Mouse (Mus musculus): Measurements from ENCODE around the gene Sik1.
"Not testable (repeated sequence)": the region's sequence is repeated elsewhere in the genome, so short reads cannot be mapped to it uniquely, and the experiment has no call there.

Sik1 gene

DNA sequence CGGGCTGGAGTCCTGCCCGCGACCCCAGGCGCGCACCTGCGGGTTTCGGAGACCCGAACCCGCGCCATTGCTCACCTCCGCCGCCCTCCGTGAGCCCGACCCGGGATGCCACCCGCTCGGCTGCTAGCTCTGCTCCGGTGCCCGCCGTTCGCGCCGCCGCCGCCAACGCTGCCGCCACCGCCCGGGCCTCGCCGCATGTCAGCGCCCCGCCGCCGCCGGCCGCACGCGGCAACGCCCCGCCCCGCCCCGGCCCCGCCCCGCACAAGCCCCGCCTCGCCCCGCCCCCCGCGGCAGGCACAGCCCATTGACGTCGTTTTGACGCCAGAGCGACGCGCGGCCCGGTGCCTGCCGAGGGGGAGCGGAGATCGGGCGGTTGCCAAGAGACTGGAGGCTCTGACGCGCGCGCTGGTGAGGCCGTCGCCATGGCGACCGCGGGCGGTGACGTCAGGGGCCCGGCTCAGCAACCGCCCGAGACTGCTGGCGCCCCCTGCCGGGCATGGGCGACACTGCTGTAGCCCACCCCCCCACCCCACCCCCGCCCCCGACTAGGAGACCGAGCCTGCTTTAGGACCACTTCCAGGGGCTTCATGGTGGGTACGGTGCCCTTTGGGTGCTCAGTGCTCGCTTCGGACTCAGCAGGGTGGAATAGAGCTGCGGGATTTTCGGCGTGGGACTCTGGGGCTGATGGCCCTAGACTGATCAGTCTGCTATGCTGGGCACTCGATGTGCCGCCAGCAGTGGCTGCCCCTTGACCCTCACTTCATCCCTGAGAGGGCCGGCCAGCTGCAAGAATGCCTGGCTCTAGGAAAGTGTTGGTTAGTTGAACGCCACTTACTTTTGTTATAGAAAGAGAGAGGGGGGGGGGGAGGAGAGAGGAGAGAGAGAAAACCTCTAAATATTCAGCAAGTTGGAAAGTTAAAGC is at the start of gene Sik1:
TSS of gene Sik1 (minus strand) at position 208 of the 922 bp plus-strand sequence.
- in situ Hi-C loops (cut with MboI, MseI) = no loop called here

DNA sequence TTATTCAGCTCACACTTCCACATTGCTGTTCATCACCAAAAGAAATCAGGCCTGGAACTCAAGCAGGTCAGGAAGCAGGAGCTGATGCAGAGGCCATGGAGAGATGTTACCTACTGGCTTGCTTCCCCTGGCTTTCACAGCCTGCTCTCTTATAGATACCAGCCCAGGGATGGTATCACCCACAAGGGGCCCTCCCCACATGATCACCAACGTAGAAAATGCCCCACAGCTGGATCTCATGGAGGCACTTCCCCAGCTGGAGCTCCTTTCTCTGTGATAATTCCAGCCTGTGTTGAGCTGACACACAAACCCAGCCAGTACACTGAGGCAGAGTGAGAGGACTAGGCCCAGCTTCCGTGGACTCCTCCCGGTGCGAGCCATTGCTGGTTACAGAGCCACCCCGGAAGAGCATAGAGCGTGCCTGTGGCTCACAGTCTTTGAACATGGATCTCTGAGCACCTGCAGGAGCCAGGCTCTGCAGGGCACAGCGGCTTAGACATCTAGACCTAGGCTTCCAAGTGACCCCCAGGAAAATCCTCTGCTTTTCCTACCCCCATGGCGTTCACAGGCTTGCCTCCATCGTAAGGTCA is 49.7 kb upstream of the Sik1 start:
- in situ Hi-C loops (cut with MboI, MseI) = no loop called here

DNA sequence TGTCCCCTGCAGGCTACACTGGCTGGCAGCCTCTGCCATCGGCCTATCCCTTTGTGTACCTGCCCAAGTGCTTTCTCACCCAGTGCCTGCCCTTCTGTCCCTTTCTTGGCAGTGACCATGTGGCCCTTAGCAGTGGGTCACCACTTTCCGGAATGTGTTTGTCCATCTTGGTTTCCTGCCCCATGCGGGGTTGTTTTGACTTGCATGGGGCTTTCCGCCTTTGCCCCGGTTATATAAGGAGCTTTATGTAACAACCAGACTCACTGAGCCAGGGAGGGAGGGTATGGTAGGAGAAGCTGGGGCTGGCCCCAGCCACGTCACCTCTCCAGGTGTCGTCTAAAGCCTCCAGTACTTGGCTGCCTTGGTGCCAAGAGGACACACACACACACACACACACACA is 48.4 kb upstream of the Sik1 start:
- in situ Hi-C loops (cut with MboI, MseI) = no loop called here

DNA sequence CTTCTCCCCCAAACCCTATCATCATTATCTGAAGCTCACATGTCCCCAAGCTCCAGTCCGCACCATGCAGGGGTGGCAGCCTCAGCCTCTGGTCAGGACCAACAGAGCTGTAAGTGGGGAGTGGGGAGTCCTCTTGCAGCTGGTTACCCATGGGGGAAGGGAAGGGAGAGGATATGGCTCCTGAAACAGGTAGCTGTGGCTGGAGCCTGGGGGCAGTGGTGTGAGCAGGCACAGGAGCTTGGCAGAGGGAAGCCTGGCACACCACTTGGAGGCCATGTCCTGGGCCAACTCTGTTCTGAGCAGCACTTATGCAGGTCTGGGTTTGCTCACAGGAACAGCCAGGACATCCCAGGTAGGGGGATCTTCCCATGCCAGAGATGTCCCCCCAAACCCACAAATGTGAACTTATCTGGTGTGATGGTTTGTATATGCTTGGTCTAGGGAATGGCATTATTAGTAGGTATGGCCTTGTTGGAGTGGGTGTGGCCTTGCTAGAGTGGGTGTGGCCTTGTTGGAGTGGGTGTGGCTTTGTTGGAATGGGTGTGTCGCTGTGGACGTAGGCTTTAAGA is 47.1 kb upstream of the Sik1 start:
- in situ Hi-C loops (cut with MboI, MseI) = no loop called here

DNA sequence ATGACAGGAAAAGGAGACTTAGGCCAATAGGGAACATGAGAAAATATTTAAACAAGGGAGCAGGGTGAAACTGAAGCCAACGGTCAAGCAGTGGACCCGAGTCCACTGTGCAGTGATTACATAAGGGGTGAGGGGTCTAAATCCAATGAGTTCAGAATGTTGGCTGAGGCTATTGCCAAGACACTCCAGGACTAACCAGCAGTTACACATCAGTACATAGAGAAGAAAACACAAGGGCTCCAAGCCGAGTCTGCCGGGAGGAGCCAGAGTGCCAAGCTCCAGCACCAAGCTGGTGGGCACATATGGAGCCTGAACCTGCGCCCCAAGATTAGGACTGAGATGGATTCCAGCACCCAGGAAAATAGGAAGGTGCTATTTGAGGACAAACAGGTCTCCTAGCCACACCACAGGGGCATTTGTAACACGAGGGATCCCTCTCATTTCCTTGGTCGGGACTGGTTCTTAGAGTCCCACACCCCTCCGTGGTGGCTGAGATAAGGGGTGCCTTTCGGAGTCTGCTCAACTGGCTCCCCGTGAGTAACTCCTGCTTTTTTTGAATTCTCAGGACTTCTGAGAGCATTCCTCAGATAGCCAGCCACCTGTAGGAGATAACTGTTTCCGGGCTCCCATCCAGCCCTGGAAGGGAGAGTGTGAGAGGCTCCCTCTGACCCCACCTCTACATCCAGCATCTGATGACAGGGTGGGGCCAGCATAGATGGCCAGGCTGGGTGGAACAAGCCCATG is 46.0 kb upstream of the Sik1 start:
- in situ Hi-C loops (cut with MboI, MseI) = no loop called here

DNA sequence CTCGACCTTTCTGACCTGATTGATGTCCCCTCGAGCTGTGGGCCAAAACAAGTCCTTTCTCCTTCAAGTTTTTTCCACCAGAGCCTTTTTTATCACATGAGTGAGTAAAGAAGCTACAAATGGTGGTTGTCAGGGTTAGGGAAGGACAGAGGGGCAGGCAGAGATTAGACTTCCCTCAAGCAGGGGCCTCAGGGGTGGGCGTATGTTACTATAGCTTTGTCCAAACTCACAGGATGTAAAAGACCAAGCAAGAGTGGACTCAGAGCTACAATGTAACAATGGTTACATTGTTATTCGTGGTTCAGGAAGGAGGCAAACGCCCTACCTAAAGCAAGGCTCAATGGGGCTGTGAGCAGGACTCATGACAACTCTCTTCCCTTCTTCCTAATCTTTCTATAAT is 43.3 kb upstream of the Sik1 start:
- in situ Hi-C loops (cut with MboI, MseI) = no loop called here

DNA sequence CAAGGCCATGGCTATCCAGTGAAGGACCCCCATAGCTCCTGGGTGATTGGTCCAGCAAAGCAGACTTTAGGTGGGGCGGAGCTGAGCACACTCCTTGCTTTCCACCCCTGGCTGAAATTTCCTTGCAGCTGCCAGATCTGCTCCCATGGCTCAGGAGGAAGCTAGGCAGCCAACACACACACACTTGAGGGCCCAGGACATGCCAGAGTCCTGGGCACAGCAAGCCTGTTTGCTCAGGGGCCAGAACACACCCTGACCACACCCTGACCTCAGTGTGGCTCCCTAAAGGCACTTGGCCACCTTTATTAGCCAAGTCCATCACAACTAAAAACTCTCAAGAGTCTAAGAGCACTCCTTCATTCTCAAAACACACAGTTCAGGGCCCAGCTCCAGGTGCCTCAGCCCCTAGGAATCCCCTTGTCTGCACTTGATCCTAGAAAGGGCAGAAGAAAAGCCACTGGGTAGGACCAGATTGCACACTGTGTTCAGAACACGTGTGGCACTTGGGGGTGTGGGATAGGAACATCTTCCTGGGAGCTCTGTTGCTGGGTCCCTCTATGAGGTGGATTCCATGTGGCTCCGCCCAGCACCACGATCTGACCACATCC is 41.7 kb upstream of the Sik1 start:
- in situ Hi-C loops (cut with MboI, MseI) = no loop called here

DNA sequence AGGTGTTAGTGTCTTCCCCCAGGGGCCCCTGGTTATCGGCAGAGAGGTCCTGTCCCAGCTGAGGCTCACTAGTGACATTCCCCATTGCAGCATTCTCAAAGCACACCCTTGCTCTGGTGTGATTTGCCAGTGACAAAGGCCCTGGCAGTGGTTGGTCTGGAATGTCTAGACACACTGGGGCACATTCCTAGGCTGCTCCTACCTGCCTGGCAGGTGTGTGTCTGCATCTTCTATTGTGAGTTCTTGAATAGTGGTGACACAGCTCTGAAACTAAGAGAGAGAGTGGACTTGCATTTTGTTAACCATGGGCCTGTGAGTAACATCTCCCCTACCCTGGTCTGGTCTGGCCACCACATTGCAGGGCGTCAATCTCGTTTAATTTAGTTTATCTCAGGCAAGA is 41.1 kb upstream of the Sik1 start:
- in situ Hi-C loops (cut with MboI, MseI) = no loop called here

DNA sequence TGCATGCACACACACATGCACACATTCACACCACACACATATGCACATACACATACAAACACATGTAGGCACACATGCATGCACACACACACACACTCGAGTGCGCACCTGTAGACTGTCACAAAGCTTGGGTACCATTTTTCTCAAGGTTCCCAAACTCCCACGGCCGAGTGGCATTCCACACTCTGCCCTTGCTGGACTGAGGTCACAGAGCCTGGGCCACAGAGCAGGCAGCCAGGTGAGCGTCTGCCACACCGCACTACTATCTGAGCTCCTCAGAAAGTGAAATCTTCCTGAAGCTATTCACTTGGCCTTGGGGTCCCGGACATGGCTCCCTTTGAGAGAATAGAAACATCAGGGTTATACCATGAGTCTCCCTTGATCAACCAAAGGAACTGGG is 40.7 kb upstream of the Sik1 start:
- in situ Hi-C loops (cut with MboI, MseI) = no loop called here

DNA sequence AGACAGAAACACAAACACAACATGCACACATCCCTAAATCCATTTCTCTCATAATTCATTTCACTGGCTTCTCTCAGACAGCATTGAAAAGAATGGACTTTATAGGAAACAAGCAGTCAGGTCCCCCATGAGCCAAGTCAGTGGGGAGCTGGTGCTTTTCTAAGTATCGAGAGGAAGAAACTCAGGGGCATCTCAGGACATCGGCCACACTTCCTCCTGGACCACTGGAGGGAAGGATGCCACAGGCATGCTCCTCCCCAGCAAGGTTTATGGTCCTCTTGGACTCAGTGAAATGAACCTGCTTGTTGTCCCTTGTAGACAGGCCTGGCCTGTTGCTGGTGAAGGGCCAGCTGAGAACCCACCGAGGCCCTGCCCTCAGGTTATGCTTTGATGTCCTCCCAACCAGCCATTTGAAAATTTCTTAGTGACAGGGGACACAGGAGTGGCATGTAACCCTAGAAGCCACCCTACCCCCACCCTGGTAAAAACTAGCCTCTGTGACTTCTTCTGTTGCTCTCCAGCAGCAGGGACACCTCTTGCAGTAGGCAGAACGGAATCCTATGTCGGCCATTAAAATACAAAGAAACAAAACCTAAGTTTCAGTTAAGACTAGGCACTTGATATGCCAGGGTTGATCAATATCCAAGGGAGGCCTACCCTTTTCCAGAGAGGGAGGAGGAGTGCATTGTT is 37.9 kb upstream of the Sik1 start:
- in situ Hi-C loops (cut with MboI, MseI) = no loop called here

DNA sequence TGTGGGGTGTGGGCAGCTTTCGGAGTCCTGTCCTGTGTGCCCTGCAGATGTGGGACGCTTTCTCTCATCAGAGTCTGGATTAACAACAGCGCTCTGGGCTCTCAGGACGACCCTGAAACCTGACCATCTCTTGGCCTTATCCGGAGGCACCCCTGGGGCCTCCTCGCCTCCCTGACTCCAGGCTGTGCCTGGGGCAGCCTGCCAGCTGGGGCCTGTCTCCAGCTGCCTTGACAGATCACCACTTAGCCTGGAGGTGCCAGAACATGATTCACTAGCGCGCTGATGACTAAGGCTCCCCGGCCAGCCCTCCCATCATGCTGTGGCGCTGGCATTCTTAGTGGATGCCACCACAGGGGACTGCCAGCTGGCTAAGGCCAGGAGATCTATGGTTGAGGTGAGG is 37.1 kb upstream of the Sik1 start:
- in situ Hi-C loops (cut with MboI, MseI) = no loop called here

DNA sequence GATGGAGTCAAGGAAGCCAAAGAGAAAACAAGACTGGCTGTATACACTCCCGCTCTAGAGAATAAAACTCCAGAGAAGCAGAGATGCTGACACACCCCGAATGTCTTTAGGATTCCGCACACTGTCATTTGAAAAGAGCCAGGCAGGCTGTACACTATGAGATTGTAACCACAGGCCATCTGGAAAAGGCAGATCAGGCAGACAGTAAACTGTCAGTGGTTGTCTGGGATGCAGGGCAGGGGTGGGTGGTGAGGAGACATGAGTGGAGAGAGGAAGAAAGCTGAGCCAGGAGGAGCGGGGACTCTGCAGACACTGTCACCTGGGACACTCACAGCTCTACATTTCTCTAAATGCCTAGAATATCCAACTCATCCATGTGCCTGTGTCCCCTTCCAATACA is 36.3 kb upstream of the Sik1 start:
- in situ Hi-C loops (cut with MboI, MseI) = no loop called here

DNA sequence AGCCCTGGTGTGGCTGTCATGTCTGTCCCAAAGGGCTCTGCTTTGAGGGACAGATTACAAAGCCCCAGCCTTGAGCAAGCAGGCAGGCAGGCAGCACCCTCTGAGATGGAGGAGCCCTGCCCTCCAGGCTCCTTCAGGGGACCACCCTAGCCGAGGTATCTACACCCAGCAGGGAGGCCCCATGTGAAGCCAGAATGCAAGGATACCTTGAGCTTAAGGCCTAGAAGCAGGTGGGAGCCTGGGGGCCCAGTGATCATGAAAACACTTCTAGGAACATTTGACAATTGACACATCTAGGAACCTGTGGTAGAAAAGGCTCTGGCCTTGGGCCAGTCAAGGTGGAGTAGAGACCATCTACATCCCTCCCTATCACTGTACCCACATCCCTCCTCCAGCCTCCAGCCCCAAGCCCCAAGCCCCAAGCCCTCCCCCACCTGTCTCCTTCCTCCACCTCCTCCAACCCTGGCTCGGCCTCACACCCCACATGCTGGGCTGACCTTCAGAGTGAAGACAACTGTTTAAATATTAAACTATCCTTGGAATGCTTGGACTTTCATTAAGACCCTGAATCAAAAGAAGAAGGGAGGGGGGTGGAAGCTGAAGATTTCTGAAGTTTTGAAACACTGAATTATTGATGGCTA is 34.8 kb upstream of the Sik1 start:
- in situ Hi-C loops (cut with MboI, MseI) = no loop called here

DNA sequence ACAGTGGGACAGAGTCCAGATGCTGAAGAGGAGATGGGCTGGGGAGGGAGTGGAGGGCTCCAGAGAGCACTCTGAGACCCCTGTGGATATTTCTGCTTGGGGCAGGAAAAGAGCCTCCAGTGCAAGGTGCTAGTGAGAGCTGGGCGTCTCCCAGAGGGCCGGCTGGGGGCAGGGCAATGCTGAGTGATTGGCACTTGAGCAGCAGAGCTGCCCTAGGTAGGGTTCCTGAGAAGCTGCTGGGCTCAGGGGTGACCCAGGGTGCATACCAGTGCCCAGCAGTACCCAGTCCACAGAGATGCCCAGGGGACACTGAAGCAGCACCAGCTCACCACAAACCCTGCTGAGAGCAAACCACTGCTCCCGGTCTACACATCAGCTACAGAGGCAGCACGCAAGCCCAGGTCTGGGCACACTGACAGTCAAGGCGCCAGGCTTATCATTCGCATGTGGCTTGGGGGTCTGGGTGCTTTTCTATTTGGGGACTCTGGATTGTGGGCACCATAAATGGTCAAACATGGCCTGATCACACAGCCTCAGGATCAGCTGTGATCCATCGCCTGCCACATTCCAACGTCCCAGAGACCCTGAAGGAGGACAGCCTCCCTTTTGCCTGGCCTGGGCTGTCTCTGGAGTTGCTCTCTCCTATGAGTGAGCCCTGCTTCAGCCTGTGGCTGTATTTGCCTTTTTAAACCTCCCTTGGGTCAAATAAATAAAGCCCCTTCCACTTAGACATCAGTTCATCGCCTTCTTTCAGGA is 34.0 kb upstream of the Sik1 start:
- in situ Hi-C loops (cut with MboI, MseI) = no loop called here

DNA sequence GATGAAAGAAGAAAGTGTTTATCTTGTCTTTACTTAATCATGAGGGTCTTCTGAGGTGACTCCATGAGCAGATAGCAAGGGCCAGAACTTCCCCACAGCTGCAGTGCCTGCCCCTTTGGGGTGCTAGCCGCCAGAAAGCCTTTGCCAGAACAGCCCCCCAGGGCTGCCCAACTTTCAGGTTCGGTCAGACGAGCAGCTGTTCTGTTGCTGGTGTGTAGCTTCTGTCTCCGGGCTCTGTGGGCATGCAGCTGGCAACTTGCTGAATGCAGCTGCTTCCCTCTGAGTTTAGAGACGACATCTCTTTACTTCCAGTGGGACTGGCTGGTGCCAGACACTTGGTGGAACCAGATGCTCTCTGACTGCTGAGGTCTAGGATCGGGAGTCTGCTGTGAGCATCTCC is 32.9 kb upstream of the Sik1 start:
- in situ Hi-C loops (cut with MboI, MseI) = no loop called here

DNA sequence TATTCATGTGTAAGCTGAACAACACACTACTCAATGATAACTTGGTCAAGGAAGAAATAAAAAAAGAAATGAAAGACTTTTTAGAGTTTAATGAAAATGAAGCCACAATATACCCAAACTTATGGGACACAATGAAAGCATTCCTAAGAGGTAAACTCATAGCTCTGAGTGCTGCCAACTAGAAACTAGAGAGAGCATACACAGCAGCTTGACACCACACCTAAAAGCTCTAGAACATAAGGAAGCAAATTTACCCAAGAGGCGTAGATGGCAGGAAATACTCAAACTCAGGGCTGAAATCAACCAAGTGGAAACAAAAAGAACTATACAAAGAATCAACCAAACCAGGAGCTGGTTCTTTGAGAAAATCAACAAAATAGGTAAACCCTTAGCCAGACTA is 29.1 kb upstream of the Sik1 start:
- in situ Hi-C loops (cut with MboI, MseI) = not testable (repeated sequence)

DNA sequence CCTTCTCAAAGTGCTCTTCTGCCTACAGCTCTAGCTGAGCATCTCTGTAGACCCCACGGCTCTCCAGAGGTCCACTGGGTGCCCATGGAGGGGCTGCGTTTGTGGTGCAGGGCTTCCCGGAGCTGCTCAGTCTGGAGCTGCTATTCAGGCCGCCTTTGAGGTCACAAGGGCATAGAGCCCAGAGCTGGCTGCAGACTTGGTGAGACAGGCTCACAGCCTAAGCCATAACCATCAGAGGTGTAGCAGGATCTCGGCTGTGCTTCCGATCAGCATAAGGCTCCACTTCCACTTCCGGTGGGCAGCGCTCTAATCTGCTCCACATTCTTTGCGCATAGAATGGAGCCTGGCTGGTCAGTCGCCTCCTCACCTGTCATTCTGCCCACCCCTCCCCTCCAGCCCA is 23.8 kb upstream of the Sik1 start:
- in situ Hi-C loops (cut with MboI, MseI) = loop anchor here (5.0 to 10.0 kb wide), 2 partner anchors 332 to 435 kb away; no protein-coding TSS in a partner anchor

DNA sequence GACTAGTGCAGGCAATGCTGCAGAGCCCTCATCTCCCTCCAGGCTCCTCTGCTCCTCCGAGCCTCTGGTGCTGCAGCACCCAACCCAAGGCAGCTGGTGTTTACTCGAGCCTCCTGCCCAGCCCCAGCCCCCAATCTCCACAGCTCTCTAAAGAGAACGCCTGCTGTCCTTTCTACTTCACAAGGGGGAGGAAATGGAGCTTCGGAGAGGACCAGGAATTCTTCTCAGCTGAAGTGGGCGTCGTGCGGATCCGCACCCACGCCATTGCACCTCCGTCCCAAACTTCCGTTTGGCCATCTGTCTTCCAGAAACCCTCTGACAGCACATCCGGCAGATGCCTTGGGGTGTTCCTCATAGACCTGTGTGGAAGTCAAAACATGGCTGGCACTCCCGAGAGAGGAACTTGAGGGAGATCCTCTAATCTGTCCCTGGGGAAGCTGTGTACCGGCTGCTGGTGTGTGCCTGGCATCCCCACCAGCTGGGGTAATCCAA is 22.1 kb upstream of the Sik1 start:
- in situ Hi-C loops (cut with MboI, MseI) = loop anchor here (5.0 to 10.0 kb wide), 2 partner anchors 330 to 433 kb away; no protein-coding TSS in a partner anchor

DNA sequence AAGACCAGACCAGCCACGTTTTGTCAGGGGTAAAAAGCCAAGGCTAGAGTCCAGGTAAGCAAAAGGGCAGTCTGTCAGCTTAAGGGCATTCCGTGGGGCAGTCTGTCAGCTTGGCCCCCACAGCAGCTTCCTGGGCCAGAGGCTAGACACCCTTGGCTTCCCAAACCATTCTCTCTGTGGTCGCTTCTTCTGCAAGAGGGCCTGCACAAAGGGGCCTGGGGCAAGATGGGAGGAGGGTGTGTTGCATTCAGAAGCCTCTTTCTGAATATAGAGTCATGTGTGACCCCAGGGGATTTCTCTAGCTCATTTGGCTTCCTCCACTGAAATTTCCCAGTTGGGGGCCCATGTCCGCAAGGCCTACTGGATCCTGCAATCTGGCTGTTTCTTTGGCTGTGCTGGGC is 21.6 kb upstream of the Sik1 start:
- in situ Hi-C loops (cut with MboI, MseI) = loop anchor here (5.0 to 10.0 kb wide), 2 partner anchors 330 to 432 kb away; no protein-coding TSS in a partner anchor
